Mouse (Mus musculus): ENCODE measurements around the gene Efna5. TPM values are rescaled to one million over a fixed set of nuclear protein-coding genes. Genes with fewer than 3 reads are reported as not detected.

Efna5 gene
- polyA plus RNA-seq, 1 experiment = 0.46 TPM

GRCm38 (mm10) chr17:62592436-62593074 lies 288.6 kb downstream of the Efna5 start:
- WGBS = 70% methylated on average over 5 of the region's 5 CpGs
- Histone ChIP-seq H3K4me1 (ENCODE audit: control insufficient read depth, insufficient read depth, insufficient read length, low read length) (no peaks in the 10 kb centered on the region), H3K27ac (ENCODE audit: insufficient read depth, low read depth, low read length) (no peak overlapping the region), H3K27me3 (ENCODE audit: control insufficient read depth, insufficient read depth, low read length) (no peaks in the 10 kb centered on the region), H3K36me3 (ENCODE audit: control insufficient read depth, insufficient read depth, low read length) (no peaks in the 10 kb centered on the region), H3K4me3 (ENCODE audit: low read depth, low read length) (no peak overlapping the region)
- TF ChIP-seq CTCF (IDR thresholded peaks at IDR 0.05; ENCODE audit: extremely low read depth, insufficient read length, insufficient replicate concordance, low read depth, low read length) = no peak
- TF ChIP-seq POLR2A (IDR thresholded peaks at IDR 0.05; ENCODE audit: low read depth, low read length) = no peak

GRCm38 (mm10) chr17:62591581-62592435 lies 289.3 kb downstream of the Efna5 start:
- Histone ChIP-seq H3K27ac (ENCODE audit: insufficient read depth, low read depth, low read length) (no peak overlapping the region), H3K27me3 (ENCODE audit: control insufficient read depth, insufficient read depth, low read length) (no peaks in the 10 kb centered on the region), H3K4me1 (ENCODE audit: control insufficient read depth, insufficient read depth, insufficient read length, low read length) (no peaks in the 10 kb centered on the region), H3K36me3 (ENCODE audit: control insufficient read depth, insufficient read depth, low read length) (no peaks in the 10 kb centered on the region), H3K4me3 (ENCODE audit: low read depth, low read length) (no peak overlapping the region)
- TF ChIP-seq POLR2A (IDR thresholded peaks at IDR 0.05; ENCODE audit: low read depth, low read length) (no peak), CTCF (IDR thresholded peaks at IDR 0.05; ENCODE audit: extremely low read depth, insufficient read length, insufficient replicate concordance, low read depth, low read length) (no peak)
- WGBS = 82% methylated on average over 10 of the region's 10 CpGs

- TF ChIP-seq CTCF (IDR thresholded peaks at IDR 0.05; ENCODE audit: extremely low read depth, insufficient read length, insufficient replicate concordance, low read depth, low read length) (no peak), POLR2A (IDR thresholded peaks at IDR 0.05; ENCODE audit: low read depth, low read length) (no peak)
- Histone ChIP-seq H3K27me3 (ENCODE audit: control insufficient read depth, insufficient read depth, low read length) (no peaks in the 10 kb centered on the region), H3K27ac (ENCODE audit: insufficient read depth, low read depth, low read length) (no peak overlapping the region), H3K36me3 (ENCODE audit: control insufficient read depth, insufficient read depth, low read length) (no peaks in the 10 kb centered on the region), H3K4me3 (ENCODE audit: low read depth, low read length) (no peak overlapping the region), H3K4me1 (ENCODE audit: control insufficient read depth, insufficient read depth, insufficient read length, low read length) (no peaks in the 10 kb centered on the region)
- WGBS = 81% methylated on average over 9 of the region's 9 CpGs
These were observed 290.2 kb downstream of the Efna5 start for GRCm38 (mm10) chr17:62590685-62591460.

DNA sequence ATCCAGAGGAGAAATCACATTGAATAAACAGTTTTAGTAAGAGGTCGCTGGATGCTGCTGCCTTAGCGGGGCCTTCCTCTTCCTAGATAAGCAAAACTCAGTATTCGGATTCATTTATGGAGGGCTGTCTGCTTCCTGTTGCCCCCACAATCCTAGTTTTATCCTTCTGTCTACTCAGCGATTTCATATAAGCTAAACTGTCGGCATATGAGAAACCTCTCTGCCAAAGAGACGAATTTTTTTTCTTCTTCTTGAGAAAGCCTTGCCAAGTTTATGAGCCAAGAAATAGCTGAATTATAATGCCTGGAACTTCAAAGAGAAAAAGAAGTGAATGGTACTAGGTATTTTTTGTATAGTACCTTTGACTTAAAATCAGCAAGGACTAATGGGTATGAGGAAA lies 301.0 kb downstream of the Efna5 start:
- H3K4me3 ChIP-seq (ENCODE audit: low read depth, low read length) = no peak overlapping the region
- H3K27ac ChIP-seq (ENCODE audit: insufficient read depth, low read depth, low read length) = no peak overlapping the region
- H3K27me3 ChIP-seq (ENCODE audit: control insufficient read depth, insufficient read depth, low read length) = no peaks in the 10 kb centered on the region
- H3K4me1 ChIP-seq (ENCODE audit: control insufficient read depth, insufficient read depth, insufficient read length, low read length) = no peaks in the 10 kb centered on the region
- no peak for TF ChIP-seq CTCF (IDR thresholded peaks at IDR 0.05; ENCODE audit: extremely low read depth, insufficient read length, insufficient replicate concordance, low read depth, low read length)
- no peak for TF ChIP-seq POLR2A (IDR thresholded peaks at IDR 0.05; ENCODE audit: low read depth, low read length)
- no peaks in the 10 kb centered on the region for H3K36me3 ChIP-seq (ENCODE audit: control insufficient read depth, insufficient read depth, low read length)
- WGBS = 75% methylated on average over 6 of the region's 6 CpGs

GRCm38 (mm10) chr17:62579618-62580017 lies 301.5 kb downstream of the Efna5 start:
- TF ChIP-seq CTCF (IDR thresholded peaks at IDR 0.05; ENCODE audit: extremely low read depth, insufficient read length, insufficient replicate concordance, low read depth, low read length) (no peak), POLR2A (IDR thresholded peaks at IDR 0.05; ENCODE audit: low read depth, low read length) (no peak)
- no peaks in the 10 kb centered on the region for H3K36me3 ChIP-seq (ENCODE audit: control insufficient read depth, insufficient read depth, low read length)
- no peaks in the 10 kb centered on the region for H3K27me3 ChIP-seq (ENCODE audit: control insufficient read depth, insufficient read depth, low read length)
- no peaks in the 10 kb centered on the region for H3K4me1 ChIP-seq (ENCODE audit: control insufficient read depth, insufficient read depth, insufficient read length, low read length)
- WGBS = 87% methylated on average over 6 of the region's 6 CpGs
- no peak overlapping the region for H3K27ac ChIP-seq (ENCODE audit: insufficient read depth, low read depth, low read length)
- H3K4me3 ChIP-seq (ENCODE audit: low read depth, low read length) = no peak overlapping the region

GRCm38 (mm10) chr17:62574499-62575265 lies 306.4 kb downstream of the Efna5 start:
- TF ChIP-seq POLR2A (IDR thresholded peaks at IDR 0.05; ENCODE audit: low read depth, low read length) = no peak
- no peak for TF ChIP-seq CTCF (IDR thresholded peaks at IDR 0.05; ENCODE audit: extremely low read depth, insufficient read length, insufficient replicate concordance, low read depth, low read length)
- no peaks in the 10 kb centered on the region for H3K27me3 ChIP-seq (ENCODE audit: control insufficient read depth, insufficient read depth, low read length)
- no peaks in the 10 kb centered on the region for H3K36me3 ChIP-seq (ENCODE audit: control insufficient read depth, insufficient read depth, low read length)
- no peak overlapping the region for H3K4me3 ChIP-seq (ENCODE audit: low read depth, low read length)
- no peak overlapping the region for H3K27ac ChIP-seq (ENCODE audit: insufficient read depth, low read depth, low read length)
- 76% methylated on average over 9 of the region's 9 CpGs for WGBS
- H3K4me1 ChIP-seq (ENCODE audit: control insufficient read depth, insufficient read depth, insufficient read length, low read length) = no peaks in the 10 kb centered on the region
